Mouse (Mus musculus): ENCODE results near the gene Rbfox1.

Gene Rbfox1

DNA sequence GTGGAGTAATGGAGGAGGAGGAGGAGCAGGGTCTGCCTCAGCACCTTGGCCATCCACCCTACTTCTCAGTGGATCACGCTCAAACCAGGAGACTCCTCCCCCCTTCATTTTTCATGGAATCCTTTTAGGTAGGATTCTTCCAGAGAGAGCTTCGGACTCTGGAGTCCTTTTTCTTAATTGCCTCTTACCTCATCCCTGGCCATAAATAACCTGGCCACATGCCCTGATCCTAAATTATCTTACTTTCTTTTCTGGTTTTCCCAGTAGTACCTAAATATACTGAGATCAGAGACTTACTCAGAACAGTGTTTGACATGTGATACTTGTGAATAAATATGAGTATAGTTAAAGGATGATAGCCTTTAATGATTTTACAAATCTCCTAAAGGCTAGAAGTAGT is 1042.5 kb downstream of the Rbfox1 start:
- no peak for DNase-seq (ENCODE audit: low spot score in 2 of 2)

GRCm38 (mm10) chr16:6930795-6931194 is 1045.6 kb downstream of the Rbfox1 start:
- no peak for DNase-seq (ENCODE audit: low spot score in 2 of 2)

- peak; percentile 30 to 36 for DNase-seq (ENCODE audit: low spot score in 2 of 2)
These were observed 1061.0 kb downstream of the Rbfox1 start for GRCm38 (mm10) chr16:6946151-6946550.

DNA sequence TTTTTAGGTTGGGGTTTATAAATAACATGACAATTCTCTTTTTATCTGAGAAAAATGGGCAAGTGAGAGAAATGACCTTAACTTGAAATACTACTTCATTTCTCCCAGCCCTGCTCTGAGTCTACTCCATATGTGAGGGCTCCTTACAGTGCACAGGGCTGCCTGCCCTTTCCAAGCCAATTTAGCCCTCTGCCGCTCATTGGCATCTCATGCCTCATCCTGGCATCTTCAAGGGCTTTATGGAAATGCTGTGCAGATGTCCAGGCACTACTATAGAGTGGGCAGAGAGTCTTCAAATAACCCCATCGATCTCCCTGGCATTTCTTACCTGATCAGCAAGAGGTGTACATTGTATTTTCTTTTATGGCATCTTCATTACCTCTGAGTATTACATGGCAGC is 1064.5 kb downstream of the Rbfox1 start:
- DNase-seq (ENCODE audit: low spot score in 2 of 2) = no peak

- peak in 1 of 2 experiments; percentile 25 for DNase-seq (ENCODE audit: low spot score in 2 of 2)
These were observed 1070.0 kb downstream of the Rbfox1 start for GRCm38 (mm10) chr16:6955102-6955675.

- DNase-seq (ENCODE audit: low spot score in 2 of 2) = no peak
These were observed 1076.8 kb downstream of the Rbfox1 start for GRCm38 (mm10) chr16:6961931-6962379.

- no peak for DNase-seq (ENCODE audit: low spot score in 2 of 2)
These were observed 1077.4 kb downstream of the Rbfox1 start for GRCm38 (mm10) chr16:6962508-6962907.

GRCm38 (mm10) chr16:6963533-6963932 is 1078.4 kb downstream of the Rbfox1 start:
- no peak for DNase-seq (ENCODE audit: low spot score in 2 of 2)

GRCm38 (mm10) chr16:6964720-6965583 is 1079.8 kb downstream of the Rbfox1 start:
- DNase-seq (ENCODE audit: low spot score in 2 of 2) = no peak

GRCm38 (mm10) chr16:6969986-6970385 is 1084.8 kb downstream of the Rbfox1 start:
- no peak for DNase-seq (ENCODE audit: low spot score in 2 of 2)

DNA sequence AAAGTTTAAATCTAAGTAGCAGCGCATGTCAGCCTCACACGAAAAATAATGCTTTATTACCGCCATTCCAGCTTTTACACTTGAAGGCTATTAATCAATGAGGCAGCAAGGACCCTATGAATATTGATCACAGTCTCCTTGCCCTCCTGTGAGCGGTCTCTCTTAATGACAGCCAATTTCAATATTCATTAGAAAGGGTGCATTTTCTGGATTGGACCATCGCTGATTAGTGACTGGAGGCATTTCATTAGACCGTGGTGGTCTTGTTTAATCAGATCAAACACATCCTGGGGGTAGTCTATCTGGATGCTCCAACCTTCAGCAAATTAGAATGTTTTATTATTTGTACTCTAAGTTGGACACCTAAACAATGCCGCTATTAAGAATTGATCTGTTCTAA is 1091.2 kb downstream of the Rbfox1 start:
- DNase-seq (ENCODE audit: low spot score in 2 of 2) = no peak

GRCm38 (mm10) chr16:6983947-6984346 is 1098.8 kb downstream of the Rbfox1 start:
- no peak for DNase-seq (ENCODE audit: low spot score in 2 of 2)

- DNase-seq (ENCODE audit: low spot score in 2 of 2) = no peak
These were observed 1100.9 kb downstream of the Rbfox1 start for GRCm38 (mm10) chr16:6986031-6986430.

- no peak for DNase-seq (ENCODE audit: low spot score in 2 of 2)
These were observed 1101.3 kb downstream of the Rbfox1 start for GRCm38 (mm10) chr16:6986494-6986893.

- no peak for DNase-seq (ENCODE audit: low spot score in 2 of 2)
These were observed 1107.1 kb downstream of the Rbfox1 start for GRCm38 (mm10) chr16:6992251-6992650.

DNA sequence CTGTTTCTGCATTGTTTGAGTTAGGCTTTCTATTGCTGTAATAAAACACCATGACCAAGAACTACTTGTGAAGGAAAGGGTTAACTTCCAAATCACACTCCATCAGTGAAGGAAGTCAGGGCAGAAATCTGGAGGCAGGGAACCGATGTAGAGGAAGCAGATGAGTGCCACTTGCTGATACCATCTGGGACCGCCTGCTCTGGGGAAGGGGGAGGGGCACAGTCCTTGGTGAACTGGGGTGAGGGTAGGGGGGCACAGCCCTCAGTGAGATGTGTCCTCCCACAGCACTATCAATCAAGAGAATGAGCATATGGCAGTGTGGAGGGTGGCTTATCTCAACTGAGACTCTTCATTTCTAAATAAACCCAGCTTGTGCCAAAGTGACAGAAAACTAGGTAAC is 1108.0 kb downstream of the Rbfox1 start:
- no peak for DNase-seq (ENCODE audit: low spot score in 2 of 2)

DNA sequence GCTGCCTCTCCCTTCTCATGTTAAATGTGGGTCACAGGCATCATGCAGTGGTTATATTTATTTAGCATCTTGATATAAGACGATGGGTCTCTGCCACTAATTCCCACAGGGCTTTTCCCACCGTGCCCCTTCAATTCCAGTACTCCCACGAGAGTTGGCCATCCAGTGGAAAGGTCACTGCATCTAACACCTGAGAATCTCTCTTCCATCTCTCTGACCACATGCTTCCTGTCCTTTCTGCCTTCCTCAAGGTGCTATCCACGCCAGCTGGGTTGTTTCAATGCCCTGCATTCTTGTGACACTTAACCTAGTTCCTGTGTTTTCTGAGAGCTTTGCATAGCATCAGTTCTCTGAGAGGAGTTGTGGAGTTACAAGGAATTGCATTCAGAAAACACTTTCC is 1112.0 kb downstream of the Rbfox1 start:
- DNase-seq (ENCODE audit: low spot score in 2 of 2) = no peak

DNA sequence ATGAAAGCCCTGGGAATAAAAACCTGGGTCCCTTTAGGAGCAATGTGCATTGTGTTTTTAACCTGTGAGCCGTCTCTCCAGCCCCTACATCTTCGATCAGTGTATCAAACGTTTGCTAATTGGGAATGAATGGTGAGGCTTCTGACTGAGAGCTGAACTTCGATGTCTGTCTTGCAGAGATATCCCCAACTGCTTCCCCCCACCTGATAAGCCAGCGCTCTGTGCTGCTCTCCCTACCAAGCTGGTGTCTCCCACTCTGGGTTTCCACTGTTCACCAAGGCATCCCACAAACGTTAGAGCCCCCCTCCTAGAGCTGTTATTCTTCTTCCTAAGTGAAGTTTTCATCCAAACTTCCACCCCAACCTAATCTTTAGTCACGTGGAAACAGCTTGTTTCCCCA is 1112.7 kb downstream of the Rbfox1 start:
- no peak for DNase-seq (ENCODE audit: low spot score in 2 of 2)

- DNase-seq (ENCODE audit: low spot score in 2 of 2) = no peak
These were observed 1119.4 kb downstream of the Rbfox1 start for GRCm38 (mm10) chr16:7004565-7004964.

DNA sequence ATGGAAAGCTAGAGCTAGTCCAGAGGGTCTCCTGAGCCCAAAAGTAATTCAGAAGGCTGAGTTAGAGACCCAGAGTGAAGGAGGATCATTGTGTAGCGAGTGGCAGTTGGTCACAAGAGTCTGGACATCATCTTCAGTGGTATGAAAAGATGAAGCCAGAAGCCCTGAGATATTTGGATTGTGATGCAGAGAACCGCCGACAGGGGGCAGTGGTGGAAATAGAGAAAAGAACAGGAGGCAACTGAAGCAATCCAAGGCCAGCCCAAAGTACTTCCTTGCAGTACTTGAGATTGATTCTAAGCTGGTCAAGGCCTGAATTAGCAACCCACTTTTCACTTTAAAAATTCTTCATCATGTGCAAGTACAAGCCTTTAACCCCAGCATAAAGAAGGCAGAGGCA is 1120.3 kb downstream of the Rbfox1 start:
- peak in 1 of 2 experiments; percentile 51 for DNase-seq (ENCODE audit: low spot score in 2 of 2)

GRCm38 (mm10) chr16:7017310-7017709 is 1132.2 kb downstream of the Rbfox1 start:
- DNase-seq (ENCODE audit: low spot score in 2 of 2) = no peak

GRCm38 (mm10) chr16:7034231-7034630 is 1149.1 kb downstream of the Rbfox1 start:
- no peak for DNase-seq (ENCODE audit: low spot score in 2 of 2)

GRCm38 (mm10) chr16:7036566-7036965 is 1151.4 kb downstream of the Rbfox1 start:
- DNase-seq (ENCODE audit: low spot score in 2 of 2) = no peak
